Mouse (Mus musculus) spleen, postnatal 10 days (tissue): ENCODE data around the gene Cd5.

ENCODE experiments used
- DNase-seq, 2 experiments: peaks; one replicate each; pipeline ENCODE4 v3.0.0; 2021 to 2022; ENCODE audit warnings: low spot score in 2 of 2

The Cd5 gene

GRCm38 (mm10) chr19:10738811-10739210 lies at the start of gene Cd5:
Cd5 (minus strand) TSS chr19:10739002.
- peak; percentile 34 to 58 for DNase-seq

GRCm38 (mm10) chr19:10788242-10788641 lies 49.4 kb upstream of the Cd5 start:
- DNase-seq = no peak

GRCm38 (mm10) chr19:10787406-10787805 lies 48.6 kb upstream of the Cd5 start:
- no peak for DNase-seq

- DNase-seq = no peak
Measured at GRCm38 (mm10) chr19:10786753-10787152, 48.0 kb upstream of the Cd5 start.

- DNase-seq = no peak
Measured at GRCm38 (mm10) chr19:10784796-10785459, 46.1 kb upstream of the Cd5 start.

- DNase-seq = no peak
Measured at GRCm38 (mm10) chr19:10784061-10784460, 45.3 kb upstream of the Cd5 start.

GRCm38 (mm10) chr19:10783168-10783567 lies 44.4 kb upstream of the Cd5 start:
- no peak for DNase-seq

GRCm38 (mm10) chr19:10781641-10782040 lies 42.8 kb upstream of the Cd5 start:
- DNase-seq = no peak

GRCm38 (mm10) chr19:10776906-10777305 lies 38.1 kb upstream of the Cd5 start:
- no peak for DNase-seq

GRCm38 (mm10) chr19:10774141-10774540 lies 35.3 kb upstream of the Cd5 start:
- no peak for DNase-seq

GRCm38 (mm10) chr19:10773384-10773783 lies 34.6 kb upstream of the Cd5 start:
- DNase-seq = no peak

- DNase-seq = no peak
Measured at GRCm38 (mm10) chr19:10772866-10773265, 34.1 kb upstream of the Cd5 start.

GRCm38 (mm10) chr19:10771995-10772394 lies 33.2 kb upstream of the Cd5 start:
- DNase-seq = no peak

GRCm38 (mm10) chr19:10769429-10770195 lies 30.8 kb upstream of the Cd5 start:
- DNase-seq = no peak

GRCm38 (mm10) chr19:10768694-10769428 lies 30.1 kb upstream of the Cd5 start:
- DNase-seq = no peak

GRCm38 (mm10) chr19:10767631-10768030 lies 28.8 kb upstream of the Cd5 start:
- DNase-seq = no peak

- no peak for DNase-seq
Measured at GRCm38 (mm10) chr19:10763381-10764031, 24.7 kb upstream of the Cd5 start.

- no peak for DNase-seq
Measured at GRCm38 (mm10) chr19:10762468-10762867, 23.7 kb upstream of the Cd5 start.

- no peak for DNase-seq
Measured at GRCm38 (mm10) chr19:10761794-10762415, 23.1 kb upstream of the Cd5 start.

- no peak for DNase-seq
Measured at GRCm38 (mm10) chr19:10759983-10760831, 21.4 kb upstream of the Cd5 start.

- DNase-seq = no peak
Measured at GRCm38 (mm10) chr19:10759525-10759924, 20.7 kb upstream of the Cd5 start.
